Mouse (Mus musculus) MEL (cell line): Measurements from ENCODE around the gene Asb2. TPM values are rescaled to one million over a fixed set of nuclear protein-coding genes. Genes with fewer than 3 reads are reported as not detected.
A peak's percentile ranks its signal among the peaks of the same experiment; 100 is the strongest.

ENCODE experiments used
- DNase-seq: peaks from one replicate; pipeline ENCODE4 v3.0.0; 2011; ENCODE audit warnings: low read depth, low spot score
- H3K27ac ChIP-seq: 2 replicates; pipeline ENCODE4 v1.5.1; 2012; ENCODE audit warnings: low read depth, mild to moderate bottlenecking, control low read depth, low read length, moderate library complexity; ENCODE audit not compliant: control insufficient read depth
- H3K27me3 ChIP-seq, 2 experiments: fragments of 150-350 bp in 1 of 2; sonication (generic) in 1 of 2; 2 replicates each; pipeline ENCODE4 v1.6.1; 2012; ENCODE audit warnings: low read length in 2 of 2, mild to moderate bottlenecking in 2 of 2, improper control_type of control experiment in 1 of 2, moderate library complexity in 1 of 2; ENCODE audit not compliant: insufficient read depth in 2 of 2, control insufficient read depth in 1 of 2
- H3K36me3 ChIP-seq, 2 experiments: 2 replicates each; pipeline ENCODE4 v1.6.1; 2012 to 2014; ENCODE audit warnings: low read length in 2 of 2, improper control_type of control experiment in 1 of 2, inconsistent platforms in 1 of 2, mild to moderate bottlenecking in 1 of 2; ENCODE audit not compliant: insufficient read depth in 2 of 2, control insufficient read depth in 1 of 2
- H3K4me1 ChIP-seq, 2 experiments: fragments of 150-350 bp in 1 of 2; sonication (generic) in 1 of 2; 2 replicates each; pipeline ENCODE4 v1.6.1; 2012; ENCODE audit warnings: low read length in 2 of 2, improper control_type of control experiment in 1 of 2, mild to moderate bottlenecking in 1 of 2; ENCODE audit not compliant: insufficient read depth in 2 of 2, control insufficient read depth in 1 of 2
- H3K4me3 ChIP-seq, 2 experiments: fragments of 150-350 bp in 1 of 2; sonication (generic) in 1 of 2; 2 replicates each; pipeline ENCODE4 v1.5.1; 2012; ENCODE audit warnings: low read depth in 2 of 2, low read length in 2 of 2, mild to moderate bottlenecking in 2 of 2, moderate library complexity in 2 of 2, control low read depth in 1 of 2, improper control_type of control experiment in 1 of 2; ENCODE audit not compliant: control insufficient read depth in 1 of 2, insufficient read depth in 1 of 2
- H3K79me2 ChIP-seq: 2 replicates; pipeline ENCODE4 v1.6.1; 2012; ENCODE audit warnings: mild to moderate bottlenecking, low read length, moderate library complexity; ENCODE audit not compliant: control insufficient read depth, poor library complexity, insufficient read depth
- H3K9ac ChIP-seq: 2 replicates; pipeline ENCODE4 v1.6.1; 2012; ENCODE audit warnings: low read depth, mild to moderate bottlenecking, control low read depth, low read length, moderate library complexity; ENCODE audit not compliant: control insufficient read depth, poor library complexity, severe bottlenecking
- H3K9me3 ChIP-seq: fragments of 150-350 bp; sonication (generic); replicated peaks from 2 replicates; pipeline ENCODE4 v1.6.1; 2012; ENCODE audit warnings: mild to moderate bottlenecking, low read length, improper control_type of control experiment, moderate library complexity; ENCODE audit not compliant: insufficient read depth
- CHD1 ChIP-seq: IDR thresholded peaks from 2 replicates; pipeline ENCODE4 v1.6.1; 2012; ENCODE audit warnings: low read depth, mild to moderate bottlenecking, inconsistent platforms, low read length, improper control_type of control experiment
- CHD2 ChIP-seq: IDR thresholded peaks from 2 replicates; pipeline ENCODE4 v1.6.1; 2011; ENCODE audit warnings: low read length, improper control_type of control experiment
- CTCF ChIP-seq, 3 experiments: IDR thresholded peaks in 2 of 3; conservative IDR thresholded peaks in 1 of 3; 2 replicates each; pipeline ENCODE4 v1.5.1; 2011 to 2012; ENCODE audit warnings: low read length in 3 of 3, low read depth in 2 of 3, mild to moderate bottlenecking in 2 of 3, improper control_type of control experiment in 1 of 3, inconsistent platforms in 1 of 3, mixed read lengths in 1 of 3, moderate library complexity in 1 of 3; ENCODE audit not compliant: control insufficient read depth in 1 of 3, insufficient read depth in 1 of 3, poor library complexity in 1 of 3, severe bottlenecking in 1 of 3
- ELF1 ChIP-seq: IDR thresholded peaks from 2 replicates; pipeline ENCODE4 v1.6.1; 2014; ENCODE audit warnings: low read depth, mild to moderate bottlenecking, inconsistent platforms, low read length, improper control_type of control experiment, moderate library complexity
- GABPA ChIP-seq: IDR thresholded peaks from 2 replicates; pipeline ENCODE4 v1.6.1; 2012; ENCODE audit warnings: low read depth, mild to moderate bottlenecking, inconsistent platforms, low read length, improper control_type of control experiment, moderate library complexity
- GATA1 ChIP-seq: IDR thresholded peaks from 2 replicates; pipeline ENCODE4 v1.6.1; 2011; ENCODE audit warnings: low read depth, low read length, improper control_type of control experiment
- JUND ChIP-seq: IDR thresholded peaks from 2 replicates; pipeline ENCODE4 v1.6.1; 2011; ENCODE audit warnings: low read depth, mild to moderate bottlenecking, improper control_type of control experiment, low read length
- MAZ ChIP-seq: IDR thresholded peaks from 2 replicates; pipeline ENCODE4 v1.6.1; 2012; ENCODE audit warnings: low read depth, mild to moderate bottlenecking, inconsistent platforms, low read length, improper control_type of control experiment
- MEF2A ChIP-seq: IDR thresholded peaks from 2 replicates; pipeline ENCODE4 v1.6.1; 2014; ENCODE audit warnings: low read depth, mild to moderate bottlenecking, inconsistent platforms, low read length, improper control_type of control experiment; ENCODE audit not compliant: poor library complexity, insufficient replicate concordance, severe bottlenecking; ENCODE audit errors: extremely low read depth
- MXI1 ChIP-seq: IDR thresholded peaks from 2 replicates; pipeline ENCODE4 v1.6.1; 2011; ENCODE audit warnings: mild to moderate bottlenecking, low read depth, low read length, improper control_type of control experiment
- MYB ChIP-seq: IDR thresholded peaks from 2 replicates; pipeline ENCODE4 v1.6.1; 2011; ENCODE audit warnings: mild to moderate bottlenecking, low read depth, low read length, improper control_type of control experiment
- NELFE ChIP-seq: IDR thresholded peaks from 2 replicates; pipeline ENCODE4 v1.6.1; 2011; ENCODE audit warnings: low read depth, low read length, improper control_type of control experiment
- NRF1 ChIP-seq: IDR thresholded peaks from 2 replicates; pipeline ENCODE4 v1.6.1; 2014; ENCODE audit warnings: low read depth, mild to moderate bottlenecking, inconsistent platforms, low read length, improper control_type of control experiment, moderate library complexity; ENCODE audit not compliant: poor library complexity, insufficient read depth, severe bottlenecking
- POLR2A ChIP-seq, 2 experiments: IDR thresholded peaks; 2 replicates each; pipeline ENCODE4 v1.6.1; 2011 to 2012; ENCODE audit warnings: low read length in 2 of 2, mild to moderate bottlenecking in 2 of 2, control low read depth in 1 of 2, improper control_type of control experiment in 1 of 2, low read depth in 1 of 2, moderate library complexity in 1 of 2; ENCODE audit not compliant: control insufficient read depth in 1 of 2, insufficient read depth in 1 of 2, poor library complexity in 1 of 2
- POLR2AphosphoS2 ChIP-seq: IDR thresholded peaks from 2 replicates; pipeline ENCODE4 v1.6.1; 2011; ENCODE audit warnings: low read length, improper control_type of control experiment
- POLR2AphosphoS5 ChIP-seq: IDR thresholded peaks from 2 replicates; pipeline ENCODE4 v1.6.1; 2012; ENCODE audit warnings: low read depth, borderline replicate concordance, mild to moderate bottlenecking, inconsistent platforms, low read length, moderate library complexity, mixed read lengths
- RAD21 ChIP-seq: IDR thresholded peaks from 2 replicates; pipeline ENCODE4 v1.6.1; 2011; ENCODE audit warnings: mild to moderate bottlenecking, low read depth, low read length, improper control_type of control experiment
- RCOR1 ChIP-seq: IDR thresholded peaks from 2 replicates; pipeline ENCODE4 v1.6.1; 2012; ENCODE audit warnings: low read depth, mild to moderate bottlenecking, inconsistent platforms, low read length, improper control_type of control experiment
- SIN3A ChIP-seq: IDR thresholded peaks from 2 replicates; pipeline ENCODE4 v1.6.1; 2012; ENCODE audit warnings: low read length, improper control_type of control experiment, inconsistent platforms
- TAL1 ChIP-seq: IDR thresholded peaks from 2 replicates; pipeline ENCODE4 v1.6.1; 2012; ENCODE audit warnings: mild to moderate bottlenecking, inconsistent platforms, low read length, moderate library complexity, mixed read lengths
- TBP ChIP-seq: IDR thresholded peaks from 2 replicates; pipeline ENCODE4 v1.8.0; 2011; ENCODE audit warnings: low read depth, low read length, improper control_type of control experiment
- UBTF ChIP-seq: IDR thresholded peaks from 2 replicates; pipeline ENCODE4 v1.6.1; 2012; ENCODE audit warnings: low read depth, mild to moderate bottlenecking, inconsistent platforms, low read length, improper control_type of control experiment, moderate library complexity, borderline replicate concordance; ENCODE audit not compliant: insufficient read depth
- USF1 ChIP-seq: IDR thresholded peaks from 2 replicates; pipeline ENCODE4 v1.6.1; 2014; ENCODE audit warnings: low read depth, mild to moderate bottlenecking, inconsistent platforms, low read length, improper control_type of control experiment, moderate library complexity
- USF2 ChIP-seq, 2 experiments: IDR thresholded peaks; 2 replicates each; pipeline ENCODE4 v1.6.1; 2011 to 2012; ENCODE audit warnings: improper control_type of control experiment in 2 of 2, low read length in 2 of 2, borderline replicate concordance in 1 of 2, inconsistent platforms in 1 of 2, low read depth in 1 of 2, mild to moderate bottlenecking in 1 of 2; ENCODE audit not compliant: insufficient read depth in 1 of 2
- ZC3H11A ChIP-seq: IDR thresholded peaks from 2 replicates; pipeline ENCODE4 v1.6.1; 2012; ENCODE audit warnings: low read depth, mild to moderate bottlenecking, inconsistent platforms, low read length, improper control_type of control experiment
- ZKSCAN1 ChIP-seq: IDR thresholded peaks from 2 replicates; pipeline ENCODE4 v1.6.1; 2012; ENCODE audit warnings: low read depth, mild to moderate bottlenecking, inconsistent platforms, low read length, improper control_type of control experiment, moderate library complexity
- ZMIZ1 ChIP-seq: IDR thresholded peaks from 2 replicates; pipeline ENCODE4 v1.6.1; 2012; ENCODE audit warnings: low read depth, mild to moderate bottlenecking, inconsistent platforms, low read length, improper control_type of control experiment, moderate library complexity
- ZNF384 ChIP-seq: IDR thresholded peaks from 2 replicates; pipeline ENCODE4 v1.6.1; 2012; ENCODE audit warnings: low read depth, mild to moderate bottlenecking, inconsistent platforms, low read length, improper control_type of control experiment
- polyA plus RNA-seq, 2 experiments: library from polyadenylated mRNA; stranded (reverse) in 1 of 2; unstranded in 1 of 2; fragments of >175 nt in 1 of 2; fragments of >200 nt in 1 of 2; gene quantifications; 2 replicates each; pipeline versions ENCODE4 v1.2.1 to v1.2.4; 2012; ENCODE audit warnings: low replicate concordance in 2 of 2, low read depth in 1 of 2; ENCODE audit not compliant: insufficient read length in 2 of 2, insufficient read depth in 1 of 2, missing spikeins in 1 of 2
- total RNA-seq: library from RNA; depleted of rRNA; stranded (reverse); fragments of 300-350 nt; gene quantifications from 2 replicates; pipeline ENCODE4 v1.2.3, GENCODE M21; 2012

The Asb2 gene
- total and polyA plus RNA-seq, 3 experiments = 0.18 TPM; not detected in 2

DNA sequence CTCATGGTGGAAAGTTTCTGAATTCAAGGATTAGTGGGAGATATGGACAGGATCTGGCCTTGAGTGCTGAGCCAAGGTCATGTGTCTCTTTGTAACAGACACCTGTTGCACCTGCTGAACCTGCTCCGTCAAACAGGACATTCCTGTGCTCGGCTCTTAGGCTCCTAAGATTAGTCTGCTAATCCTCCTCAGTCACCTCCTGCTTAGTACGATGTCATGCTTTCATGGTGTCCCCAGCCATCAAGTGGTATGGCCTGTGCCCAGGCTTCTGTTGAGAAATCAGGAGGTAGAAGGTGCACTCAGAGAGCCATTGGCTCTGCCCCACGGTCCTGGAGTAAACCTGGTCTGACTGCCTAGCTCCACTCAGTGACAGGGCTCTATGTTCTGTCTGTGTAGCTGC is 15.1 kb upstream of the Asb2 start:
- Histone ChIP-seq H3K4me3 (no peak overlapping the region), H3K4me1 (peaks cover 5 to 36% of the 10 kb centered on the region in 2 experiments; a peak in 3 of 4 replicates), H3K36me3 (peaks cover 0 to 14% of the 10 kb centered on the region in 2 experiments; a peak in 2 of 4 replicates), H3K9ac (no peak overlapping the region), H3K27me3 (no peaks in the 10 kb centered on the region), H3K79me2 (no peaks in the 10 kb centered on the region; the same call in 1 of the 2 replicates), H3K9me3 (no peaks in the 10 kb centered on the region), H3K27ac (no peak overlapping the region)
- TF ChIP-seq ZMIZ1 (no peak), MXI1 (no peak), ELF1 (no peak), RAD21 (no peak), ZKSCAN1 (no peak), MYB (no peak), JUND (no peak), TAL1 (no peak), MEF2A (no peak), POLR2A (IDR thresholded peaks at IDR 0.05; ENCODE audit: control insufficient read depth in 1 of 2, insufficient read depth in 1 of 2, low read depth in 1 of 2, low read length in 2 of 2, poor library complexity in 1 of 2) (no peak), USF1 (no peak), USF2 (IDR thresholded peaks at IDR 0.05; ENCODE audit: borderline replicate concordance in 1 of 2, insufficient read depth in 1 of 2, low read depth in 1 of 2, low read length in 2 of 2) (no peak), CTCF (IDR thresholded peaks at IDR 0.05 in 2 of 3, conservative IDR thresholded peaks at IDR 0.05 in 1 of 3; ENCODE audit: control insufficient read depth in 1 of 3, insufficient read depth in 1 of 3, low read depth in 2 of 3, low read length in 3 of 3, poor library complexity in 1 of 3, severe bottlenecking in 1 of 3) (no peak), TBP (no peak), NRF1 (no peak), MAZ (no peak), POLR2AphosphoS2 (no peak), NELFE (no peak), GATA1 (no peak)
- no peak for DNase-seq

- no peak for DNase-seq
- Histone ChIP-seq H3K27ac (peak overlapping the region; percentile 35; the same call in 1 of the 2 replicates), H3K9me3 (no peaks in the 10 kb centered on the region), H3K36me3 (peaks cover 0 to 10% of the 10 kb centered on the region in 2 experiments; a peak in 2 of 4 replicates), H3K9ac (peak overlapping the region; percentile 67), H3K79me2 (no peaks in the 10 kb centered on the region; the same call in 1 of the 2 replicates), H3K4me3 (peak overlapping the region; percentile 53 to 56)
- TF ChIP-seq UBTF (no peak), POLR2AphosphoS5 (no peak), ZC3H11A (no peak), ZNF384 (no peak), SIN3A (no peak), CHD1 (no peak), POLR2A (IDR thresholded peaks at IDR 0.05; ENCODE audit: control insufficient read depth in 1 of 2, insufficient read depth in 1 of 2, low read depth in 1 of 2, low read length in 2 of 2, poor library complexity in 1 of 2) (no peak), GABPA (no peak), POLR2AphosphoS2 (no peak), CHD2 (no peak), NRF1 (no peak), RCOR1 (no peak), USF2 (IDR thresholded peaks at IDR 0.05; ENCODE audit: borderline replicate concordance in 1 of 2, insufficient read depth in 1 of 2, low read depth in 1 of 2, low read length in 2 of 2) (no peak)
- TF ChIP-seq, all 39 proteins: peak for 0
- Histone ChIP-seq H3K4me1 (peaks cover 5 to 26% of the 10 kb centered on the region in 2 experiments; a peak in 3 of 4 replicates), H3K27me3 (no peaks in the 10 kb centered on the region)
Observed at GRCm38 (mm10) chr12:103368777-103369176, 13.0 kb upstream of the Asb2 start.
